Mouse (Mus musculus): ENCODE measurements at regions not wholly inside any gene's neighbourhood (a gene's known extent, or its start where the extent isn't known, plus 50 kb on each side); places are given as distances from the start of the nearest gene placed in this dataset.

GRCm38 (mm10) chr7:138061116-138061515 is 336.4 kb downstream of the Tcerg1l start:
- no peak for TF ChIP-seq MAFK (IDR thresholded peaks at IDR 0.05; ENCODE audit: borderline replicate concordance, low read depth, low read length)
- TF ChIP-seq CTCF (IDR thresholded peaks at IDR 0.05 in 2 of 3, conservative IDR thresholded peaks at IDR 0.05 in 1 of 3; ENCODE audit: control insufficient read depth in 1 of 3, insufficient read depth in 1 of 3, low read depth in 2 of 3, low read length in 3 of 3, poor library complexity in 1 of 3, severe bottlenecking in 1 of 3), result no peak
- TF ChIP-seq POLR2A (IDR thresholded peaks at IDR 0.05; ENCODE audit: control insufficient read depth in 1 of 2, insufficient read depth in 1 of 2, low read depth in 1 of 2, low read length in 2 of 2, poor library complexity in 1 of 2), result no peak
- no peak for TF ChIP-seq MYC (IDR thresholded peaks at IDR 0.05; ENCODE audit: low read depth, low read length)
- TF ChIP-seq POLR2AphosphoS2 (IDR thresholded peaks at IDR 0.05; ENCODE audit: low read length), result no peak
- no peak for TF ChIP-seq MXI1 (IDR thresholded peaks at IDR 0.05; ENCODE audit: low read depth, low read length)
- no peak for TF ChIP-seq CHD1 (IDR thresholded peaks at IDR 0.05; ENCODE audit: low read depth, low read length)
